Mouse (Mus musculus) olfactory bulb, adult 2 months (tissue): ENCODE data around the gene Cars2. TPM values are rescaled to one million over a fixed set of nuclear protein-coding genes. Genes with fewer than 3 reads are reported as not detected.
"Not testable (repeated sequence)": the region's sequence is repeated elsewhere in the genome, so short reads cannot be mapped to it uniquely, and the experiment has no call there.

Experiments used
- H3K27ac ChIP-seq: fragments of 200-500 bp; 2 replicates; pipeline ENCODE4 v1.5.1; 2012; ENCODE audit warnings: low read depth, low read length; ENCODE audit not compliant: insufficient read depth
- H3K4me1 ChIP-seq: fragments of 200-500 bp; 2 replicates; pipeline ENCODE4 v1.6.1; 2012; ENCODE audit warnings: low read length; ENCODE audit not compliant: control insufficient read depth, insufficient read depth
- H3K4me3 ChIP-seq: fragments of 200-500 bp; 2 replicates; pipeline ENCODE4 v1.5.1; 2012; ENCODE audit warnings: mild to moderate bottlenecking, low read depth, low read length, moderate library complexity; ENCODE audit not compliant: insufficient read depth
- CTCF ChIP-seq: fragments of 200-500 bp; IDR thresholded peaks from 2 replicates; pipeline ENCODE4 v1.5.1; 2012; ENCODE audit warnings: low read depth, mild to moderate bottlenecking, low read length, moderate library complexity; ENCODE audit not compliant: insufficient read depth
- POLR2A ChIP-seq: fragments of 200-500 bp; IDR thresholded peaks from 2 replicates; pipeline ENCODE4 v1.6.1; 2012; ENCODE audit warnings: mild to moderate bottlenecking, low read depth, low read length, moderate library complexity; ENCODE audit not compliant: insufficient read depth
- WGBS: fragments of 180-500 bp; shearing (Covaris S2); methylation state at CpG from one replicate; pipeline ENCODE4 v1.1.7; 2018; 5-methylcytosine and 5-hydroxymethylcytosine counted together
- polyA plus RNA-seq: library from polyadenylated mRNA; stranded (reverse); fragments of >200 nt; gene quantifications from 2 replicates; pipeline ENCODE4 v1.2.4, GENCODE M21; 2012; ENCODE audit warnings: low replicate concordance; ENCODE audit not compliant: missing spikeins, insufficient read depth, insufficient read length

Cars2 gene
- polyA plus RNA-seq, 1 experiment = not detected

- TF ChIP-seq POLR2A (no peak), CTCF (no peak)
- H3K4me1 ChIP-seq = peaks cover 3% of the 10 kb centered on the region; the same call in 1 of the 2 replicates
- H3K27ac ChIP-seq = no peak overlapping the region
- H3K4me3 ChIP-seq = no peak overlapping the region
- WGBS = 77% methylated on average over 6 of the region's 6 CpGs
Observed at GRCm38 (mm10) chr8:11572428-11572827, 21.8 kb upstream of the Cars2 start.

- Histone ChIP-seq H3K27ac (no peak overlapping the region), H3K4me3 (no peak overlapping the region), H3K4me1 (peaks cover 3% of the 10 kb centered on the region; the same call in 1 of the 2 replicates)
- TF ChIP-seq POLR2A (no peak), CTCF (no peak)
- WGBS = 93% methylated on average over 10 of the region's 10 CpGs
Observed at GRCm38 (mm10) chr8:11571950-11572349, 21.4 kb upstream of the Cars2 start.

GRCm38 (mm10) chr8:11570742-11571141 lies 20.2 kb upstream of the Cars2 start:
- no peak for TF ChIP-seq CTCF
- no peak for TF ChIP-seq POLR2A
- no peaks in the 10 kb centered on the region; the same call in 1 of the 2 replicates for H3K4me1 ChIP-seq
- no peak overlapping the region for H3K4me3 ChIP-seq
- WGBS = 92% methylated on average over 4 of the region's 4 CpGs
- no peak overlapping the region for H3K27ac ChIP-seq

- WGBS = 84% methylated on average over 22 of the region's 22 CpGs
Observed at GRCm38 (mm10) chr8:11569260-11570097, 18.9 kb upstream of the Cars2 start.

GRCm38 (mm10) chr8:11568193-11568592 lies 17.6 kb upstream of the Cars2 start:
- WGBS = 94% methylated on average over 2 of the region's 2 CpGs
- not testable (repeated sequence) for H3K27ac ChIP-seq, H3K4me1 ChIP-seq, H3K4me3 ChIP-seq

More at GRCm38 (mm10) chr8:11569260-11570097, 18.9 kb upstream of the Cars2 start:
- no peak overlapping the region for H3K4me3 ChIP-seq
- no peak overlapping the region for H3K27ac ChIP-seq
- no peaks in the 10 kb centered on the region for H3K4me1 ChIP-seq
- TF ChIP-seq CTCF = no peak
- TF ChIP-seq POLR2A = no peak

GRCm38 (mm10) chr8:11564721-11565120 lies 14.1 kb upstream of the Cars2 start:
- Histone ChIP-seq H3K4me3 (no peak overlapping the region), H3K4me1 (0 out of 2 replicates have a peak, but pooled peaks cover 2% of the 10 kb centered on the region), H3K27ac (no peak overlapping the region)
- WGBS = 83% methylated on average over 7 of the region's 7 CpGs
- no peak for TF ChIP-seq CTCF
- TF ChIP-seq POLR2A = no peak

- Histone ChIP-seq H3K4me3 (no peak overlapping the region), H3K4me1 (peaks cover 2% of the 10 kb centered on the region; the same call in 1 of the 2 replicates), H3K27ac (no peak overlapping the region)
- WGBS = 86% methylated on average over 5 of the region's 5 CpGs
- TF ChIP-seq POLR2A (no peak), CTCF (no peak)
Observed at GRCm38 (mm10) chr8:11564236-11564635, 13.7 kb upstream of the Cars2 start.

- no peak for TF ChIP-seq CTCF
- TF ChIP-seq POLR2A = no peak
- H3K4me3 ChIP-seq = no peak overlapping the region
- no peak overlapping the region for H3K27ac ChIP-seq
- H3K4me1 ChIP-seq = peaks cover 2% of the 10 kb centered on the region; the same call in 1 of the 2 replicates
- WGBS = 75% methylated on average over 9 of the region's 9 CpGs
Observed at GRCm38 (mm10) chr8:11560220-11560619, 9.6 kb upstream of the Cars2 start.

- TF ChIP-seq POLR2A = no peak
- TF ChIP-seq CTCF = no peak
Observed at GRCm38 (mm10) chr8:11559511-11559910, 8.9 kb upstream of the Cars2 start.

More at GRCm38 (mm10) chr8:11559511-11559910, 8.9 kb upstream of the Cars2 start:
- H3K4me3 ChIP-seq = no peak overlapping the region
- H3K27ac ChIP-seq = no peak overlapping the region
- peaks cover 2% of the 10 kb centered on the region; the same call in 1 of the 2 replicates for H3K4me1 ChIP-seq
- WGBS = 73% methylated on average over 3 of the region's 3 CpGs
